Comparison of ENCODE assay signal across 13 mouse cellular contexts in the genomic region with DNA sequence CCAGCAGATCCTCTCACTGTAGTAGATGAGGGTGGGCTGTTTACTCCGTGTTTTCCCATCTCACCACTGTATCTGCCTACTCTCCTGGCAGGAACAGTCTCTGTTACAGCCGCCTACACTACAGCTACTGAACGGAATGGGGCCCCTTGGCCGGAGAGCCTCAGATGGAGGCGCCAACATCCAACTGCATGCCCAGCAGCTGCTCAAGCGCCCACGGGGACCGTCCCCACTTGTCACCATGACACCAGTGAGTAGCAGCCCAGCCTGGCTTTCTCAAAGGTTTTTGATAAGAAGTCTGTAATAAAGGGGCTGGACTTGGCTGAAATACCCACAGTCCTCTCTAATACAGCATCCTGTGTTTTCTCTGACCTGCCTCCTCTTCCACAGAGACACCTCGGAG. TPM values are rescaled to one million over a fixed set of nuclear protein-coding genes. Genes with fewer than 3 reads are reported as not detected.
DNase-seq lines count a peak whose midpoint lies in the region; TF ChIP-seq lines count a peak whose summit lies in the region.
"Had no signal": no experiment of that assay in that cellular context is flagged by ENCODE, and none has a peak within 500 bp of the region (broad histone marks: within the 10 kb centered on the region; RNA-seq: fewer than 3 reads in every experiment).

No protein-coding gene starts in this region.

- H3K4me1 ChIP-seq in liver, adult 2 months (ENCODE audit: control insufficient read depth, insufficient read depth, low read length) = peaks cover 46% of the 10 kb centered on the region

- H3K27me3 ChIP-seq in liver, adult 2 months (ENCODE audit: control insufficient read depth, insufficient read depth, low read length) = no peaks in the 10 kb centered on the region
- H3K27me3 ChIP-seq: liver, embryonic 12.5 days had no signal

- H3K4me3 ChIP-seq in liver, adult 2 months (ENCODE audit: insufficient read depth, low read depth, low read length) = no peak overlapping the region
- H3K4me3 ChIP-seq: liver, embryonic 12.5 days had no signal

- no peak for TF ChIP-seq CTCF in liver, adult 2 months (IDR thresholded peaks at IDR 0.05; ENCODE audit: low read depth, low read length)

- H3K9ac ChIP-seq in liver, adult 2 months (ENCODE audit: low read depth, low read length) = peak overlapping the region; percentile 64
- H3K9ac ChIP-seq: liver, embryonic 12.5 days had no signal

- no peak for TF ChIP-seq POLR2A in liver, adult 2 months (IDR thresholded peaks at IDR 0.05; ENCODE audit: extremely low read depth, insufficient read depth, low read length)

- WGBS in liver, adult 2 months = 49% methylated on average over 9 of the region's 9 CpGs

- intact Hi-C loops in heart, postnatal 14 days (cut with DNase I) = loop anchor here (10.0 kb wide), 1 partner anchor 284 kb away; no protein-coding TSS in a partner anchor
- intact Hi-C loops in left cerebral cortex, postnatal 4 days (cut with DNase I) = no loop called here

- peaks cover 18% of the 10 kb centered on the region for H3K36me3 ChIP-seq in liver, adult 2 months (ENCODE audit: control insufficient read depth, insufficient read depth, low read length)

- DNase-seq in liver, adult 2 months (ENCODE audit: extremely low read depth, low read depth, low spot score) = peak; percentile 51
- DNase-seq in liver = no peak
- peak; percentile 38 for DNase-seq in heart, adult 8-10 months (ENCODE audit: low spot score)
- peak; percentile 57 to 59 for DNase-seq in heart, postnatal 14 days
- peak; percentile 28 for DNase-seq in left cerebral cortex, postnatal 4 days
- DNase-seq in kidney, postnatal 14 days = no peak
- DNase-seq in kidney, adult 8-10 months = no peak
- DNase-seq in kidney, postnatal 4 days = no peak
- DNase-seq: cerebellum, postnatal 14 days; kidney, postnatal 10 days had no signal

- peak overlapping the region; percentile 99 for H3K27ac ChIP-seq in liver, adult 2 months (replicated peaks; ENCODE audit: insufficient read depth, low read depth, low read length)
- H3K27ac ChIP-seq: macrophage had no signal

- H3K79me2 ChIP-seq in liver, adult 2 months (ENCODE audit: control insufficient read depth, insufficient read depth, low read length) = no peaks in the 10 kb centered on the region

RNA-seq across cellular contexts. Expression of a gene that starts 29.9 kb away (rescaled TPM):
- total RNA-seq in liver, adult 2 months (2014; rRNA removed) = 4,768 and 8,294 TPM in 2 replicates
- polyA plus RNA-seq in liver, adult 2 months (2012; rRNA removed) = 7,598 and 8,406 TPM in 2 replicates
- not detected for total RNA-seq in heart, adult 8-10 months (2022)
- total RNA-seq in heart, postnatal 14 days (2021) = under 1 TPM in 1 of 2 experiments, not detected in 1; 0.29 TPM
- 1 to 10 TPM in 1 of 2 experiments, not detected in 1; 1.4 TPM for total RNA-seq in left cerebral cortex, postnatal 4 days (2021)
- polyA plus RNA-seq: macrophage had no signal

RNA-seq across cellular contexts. Expression of a gene that starts 37.0 kb away (rescaled TPM):
- 2,319 and 2,365 TPM in 2 replicates for total RNA-seq in liver, adult 2 months (2014; rRNA removed)
- 8,710 and 9,739 TPM in 2 replicates for polyA plus RNA-seq in liver, adult 2 months (2012; rRNA removed)
- not detected for total RNA-seq in heart, adult 8-10 months (2022)
- not detected for total RNA-seq in heart, postnatal 14 days (2021)
- total RNA-seq in left cerebral cortex, postnatal 4 days (2021) = not detected
- polyA plus RNA-seq: hindbrain, embryonic 16.5 days; macrophage had no signal

RNA-seq across cellular contexts. Expression of a gene that starts 42.0 kb away (rescaled TPM):
- 187 and 323 TPM in 2 replicates for total RNA-seq in liver, adult 2 months (2014; rRNA removed)
- 177 and 239 TPM in 2 replicates for polyA plus RNA-seq in liver, adult 2 months (2012; rRNA removed)
- total RNA-seq in heart, adult 8-10 months (2022) = not detected
- total RNA-seq in heart, postnatal 14 days (2021) = under 1 TPM in 1 of 2 experiments, not detected in 1; 0.12 TPM
- total RNA-seq in left cerebral cortex, postnatal 4 days (2021) = not detected
- polyA plus RNA-seq: hindbrain, embryonic 16.5 days; liver, embryonic 12.5 days; macrophage had no signal

Comparison
In these comparisons a context has a peak if more than half of its experiments do, and no peak if none do; other contexts are left out.
1. DNase-seq: peak in liver, adult 2 months (single experiment), heart, adult 8-10 months (single experiment), heart, postnatal 14 days (2 of 2) and left cerebral cortex, postnatal 4 days (single experiment); none in liver (single experiment), kidney, postnatal 14 days (single experiment), kidney, adult 8-10 months (0 of 2) and kidney, postnatal 4 days (0 of 2).
2. RNA of a gene that starts 29.9 kb away (total RNA-seq): 4,768 to 8,294 TPM in liver, adult 2 months; 1.4 TPM in left cerebral cortex, postnatal 4 days, 0.29 TPM in heart, postnatal 14 days and not detected in heart, adult 8-10 months; every median in the first group is over 1,000 times any median in the second.
3. RNA of a gene that starts 37.0 kb away (total RNA-seq): 2,319 to 2,365 TPM in liver, adult 2 months; not detected in heart, adult 8-10 months, not detected in heart, postnatal 14 days and not detected in left cerebral cortex, postnatal 4 days; every median in the first group is over 1,000 times any median in the second.
4. RNA of a gene that starts 42.0 kb away (total RNA-seq): 187 to 323 TPM in liver, adult 2 months; 0.12 TPM in heart, postnatal 14 days, not detected in heart, adult 8-10 months and not detected in left cerebral cortex, postnatal 4 days; every median in the first group is over 100 times any median in the second.